Mouse (Mus musculus): ENCODE data around the gene Gm9736.
"Not testable (repeated sequence)": the region's sequence is repeated elsewhere in the genome, so short reads cannot be mapped to it uniquely, and the experiment has no call there.

Gene Gm9736

GRCm38 (mm10) chr10:77726186-77726585 is 25.0 kb downstream of the Gm9736 start, which contains the start of gene Gm10100:
Gene Gm10100 (plus strand): TSS chr10:77726486.
- DNase-seq (ENCODE audit: low read depth, low spot score), result no peak

DNA sequence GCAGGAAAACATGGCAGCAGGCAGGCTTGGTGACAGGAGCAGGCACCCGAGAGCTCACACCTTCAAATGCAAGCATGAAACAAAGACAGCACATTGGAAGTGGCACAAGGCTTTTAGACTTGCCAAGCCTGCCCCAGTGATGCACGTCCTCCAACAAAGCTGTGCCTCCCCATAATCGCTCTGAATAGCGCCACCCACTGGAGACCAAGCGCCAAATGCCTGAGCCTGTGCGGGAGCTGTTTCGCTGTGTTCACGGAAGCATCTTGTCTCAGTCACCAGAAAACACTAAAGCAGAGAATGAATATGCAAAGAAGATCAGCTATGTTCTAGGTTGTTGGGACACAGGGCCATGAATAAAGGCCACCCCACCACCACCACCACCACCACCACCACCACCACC is 26.3 kb downstream of the Gm9736 start:
- no peak for DNase-seq (ENCODE audit: low read depth, low spot score)

- not testable (repeated sequence) for DNase-seq (ENCODE audit: low read depth, low spot score)
These were observed 30.9 kb downstream of the Gm9736 start, which contains the start of gene Krtap12-1 for GRCm38 (mm10) chr10:77720299-77720698. Gene Krtap12-1 (plus strand): TSS chr10:77720599.

- DNase-seq (ENCODE audit: low read depth, low spot score), result no peak
These were observed 35.6 kb downstream of the Gm9736 start, which contains the start of gene Gm10142 for GRCm38 (mm10) chr10:77715507-77715906. Gene Gm10142 (plus strand): TSS chr10:77715807.

DNA sequence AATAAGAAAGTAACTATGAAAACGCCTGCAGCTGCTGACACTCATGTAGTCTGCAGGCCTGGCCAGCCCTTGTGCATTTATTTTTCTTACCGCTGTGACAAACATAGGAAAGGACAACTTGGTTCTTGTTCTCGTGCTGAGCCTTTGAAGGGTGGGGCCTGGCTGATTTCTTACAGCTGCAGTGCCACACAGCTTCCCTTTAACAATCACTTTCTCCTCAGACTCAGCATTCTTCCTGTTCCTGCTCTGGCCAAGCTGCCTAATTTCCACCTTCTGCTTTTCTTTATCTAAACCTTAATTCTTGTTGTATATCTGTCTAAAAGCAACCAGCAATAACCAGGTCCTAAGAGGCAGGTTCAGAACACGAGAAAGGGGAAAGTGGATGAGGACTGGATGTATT is 37.4 kb downstream of the Gm9736 start:
- no peak for DNase-seq (ENCODE audit: low read depth, low spot score)

DNA sequence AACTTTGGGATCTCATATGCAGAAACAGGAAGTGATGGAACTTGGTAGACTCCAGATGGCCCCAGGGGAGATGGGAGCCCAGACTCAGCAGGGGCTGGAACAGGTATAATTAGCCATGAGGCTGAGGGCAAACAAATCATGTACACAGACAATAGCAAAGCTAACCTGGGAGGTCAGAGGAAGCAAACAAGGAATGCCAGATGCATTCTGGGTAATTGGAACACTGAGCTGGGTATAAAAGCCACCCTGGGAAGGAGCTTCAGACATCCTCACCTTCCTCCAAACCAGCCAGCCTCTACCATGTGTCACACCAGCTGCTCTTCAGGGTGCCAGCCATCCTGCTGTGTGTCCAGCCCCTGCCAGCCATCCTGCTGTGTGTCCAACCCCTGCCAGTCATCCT is 40.0 kb downstream of the Gm9736 start, which contains the start of gene Gm10024:
Gene Gm10024 (plus strand): TSS at position 301 of the 400 bp plus-strand sequence.
- DNase-seq (ENCODE audit: low read depth, low spot score), result not testable (repeated sequence)

DNA sequence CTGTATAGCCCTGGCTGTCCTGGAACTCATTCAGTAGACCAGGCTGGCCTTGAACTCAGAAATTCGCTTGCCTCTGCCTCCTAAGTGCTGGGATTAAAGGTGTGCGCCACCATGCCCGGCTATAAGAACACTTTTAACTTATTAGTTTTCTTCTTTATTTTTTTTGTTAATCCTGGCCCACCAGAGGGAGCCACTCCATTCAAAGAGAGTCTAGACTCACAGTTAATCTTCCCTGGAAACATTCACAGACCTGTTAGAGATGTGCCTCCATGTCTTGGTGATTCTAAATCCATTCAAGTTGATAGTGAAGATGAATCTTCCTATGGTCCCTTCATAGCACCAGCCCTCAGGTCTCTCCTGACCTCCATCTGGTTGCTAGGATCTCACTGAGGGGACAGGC is 41.3 kb downstream of the Gm9736 start:
- DNase-seq (ENCODE audit: low read depth, low spot score), result no peak

- DNase-seq (ENCODE audit: low read depth, low spot score), result no peak
These were observed 44.8 kb downstream of the Gm9736 start, which contains the start of gene Gm10272 for GRCm38 (mm10) chr10:77706326-77706725. Gene Gm10272 (plus strand): TSS chr10:77706626.
